Mouse (Mus musculus): ENCODE measurements around the gene 6330409D20Rik. TPM values are rescaled to one million over a fixed set of nuclear protein-coding genes. Genes with fewer than 3 reads are reported as not detected.

Gene 6330409D20Rik
- polyA plus RNA-seq, 1 experiment from 2014 or later, result 0.24 TPM

- ATAC-seq (ENCODE audit: borderline replicate concordance, extremely low read depth, low FRiP score, low TSS enrichment), result peak; percentile 49
- WGBS, result 36% methylated on average over 4 of the region's 4 CpGs
- H3K27ac ChIP-seq, result peak overlapping the region; percentile 69
- no peak overlapping the region for H3K9ac ChIP-seq
- no peaks in the 10 kb centered on the region for H3K36me3 ChIP-seq
- peak overlapping the region; percentile 28; the same call in 1 of the 2 replicates for H3K4me2 ChIP-seq
- H3K27me3 ChIP-seq, result no peaks in the 10 kb centered on the region
- H3K4me1 ChIP-seq, result peaks cover 34% of the 10 kb centered on the region
- H3K9me3 ChIP-seq, result no peaks in the 10 kb centered on the region
- no peak overlapping the region for H3K4me3 ChIP-seq
These were observed 5.9 kb downstream of the 6330409D20Rik start for GRCm38 (mm10) chr2:32734933-32735332.

DNA sequence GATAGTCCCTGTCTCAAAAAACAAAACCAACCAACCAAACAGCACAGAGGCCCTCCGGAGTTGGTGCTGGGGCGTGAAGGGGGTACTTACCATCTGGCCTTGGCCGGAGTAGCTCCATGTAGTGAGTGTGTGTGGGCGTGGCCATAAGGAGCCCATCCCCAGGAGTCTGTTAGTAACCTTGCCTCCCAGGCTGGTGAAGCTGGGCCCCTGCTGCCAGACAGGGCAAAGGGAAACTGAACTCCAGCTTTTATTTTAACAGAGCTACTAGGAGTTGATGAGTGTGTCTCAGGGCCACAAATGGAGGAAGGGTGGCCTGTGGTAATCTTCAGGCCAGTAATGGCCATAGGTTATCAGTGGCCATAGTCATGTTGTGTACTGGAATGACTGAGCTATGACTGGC is 6.3 kb downstream of the 6330409D20Rik start:
- H3K4me1 ChIP-seq, result peaks cover 34% of the 10 kb centered on the region
- H3K27ac ChIP-seq, result peak overlapping the region; percentile 69
- H3K4me2 ChIP-seq, result 0 out of 2 replicates have a peak overlapping the region, but pooled peaks have one; percentile 28
- H3K9me3 ChIP-seq, result no peaks in the 10 kb centered on the region
- no peaks in the 10 kb centered on the region for H3K36me3 ChIP-seq
- 0 out of 2 replicates have a peak, but pooled peaks have one; percentile 17 for ATAC-seq (ENCODE audit: borderline replicate concordance, extremely low read depth, low FRiP score, low TSS enrichment)
- no peak overlapping the region for H3K4me3 ChIP-seq
- H3K27me3 ChIP-seq, result no peaks in the 10 kb centered on the region
- 31% methylated on average over 4 of the region's 4 CpGs for WGBS
- no peak overlapping the region for H3K9ac ChIP-seq

GRCm38 (mm10) chr2:32732695-32733094 is 8.1 kb downstream of the 6330409D20Rik start:
- no peak for ATAC-seq (ENCODE audit: borderline replicate concordance, extremely low read depth, low FRiP score, low TSS enrichment)
- Histone ChIP-seq H3K4me1 (peaks cover 36% of the 10 kb centered on the region), H3K27me3 (no peaks in the 10 kb centered on the region), H3K9ac (no peak overlapping the region), H3K27ac (no peak overlapping the region), H3K4me3 (no peak overlapping the region), H3K9me3 (no peaks in the 10 kb centered on the region), H3K4me2 (no peak overlapping the region), H3K36me3 (no peaks in the 10 kb centered on the region)
- 70% methylated on average over 6 of the region's 6 CpGs for WGBS

GRCm38 (mm10) chr2:32731911-32732310 is 8.9 kb downstream of the 6330409D20Rik start:
- Histone ChIP-seq H3K9ac (no peak overlapping the region), H3K36me3 (no peaks in the 10 kb centered on the region), H3K27me3 (no peaks in the 10 kb centered on the region), H3K27ac (peak overlapping the region; percentile 54), H3K4me1 (peaks cover 42% of the 10 kb centered on the region), H3K4me3 (no peak overlapping the region), H3K9me3 (no peaks in the 10 kb centered on the region), H3K4me2 (peak overlapping the region; percentile 7; the same call in 1 of the 2 replicates)
- no peak for ATAC-seq (ENCODE audit: borderline replicate concordance, extremely low read depth, low FRiP score, low TSS enrichment)
- 59% methylated on average over 4 of the region's 4 CpGs for WGBS

DNA sequence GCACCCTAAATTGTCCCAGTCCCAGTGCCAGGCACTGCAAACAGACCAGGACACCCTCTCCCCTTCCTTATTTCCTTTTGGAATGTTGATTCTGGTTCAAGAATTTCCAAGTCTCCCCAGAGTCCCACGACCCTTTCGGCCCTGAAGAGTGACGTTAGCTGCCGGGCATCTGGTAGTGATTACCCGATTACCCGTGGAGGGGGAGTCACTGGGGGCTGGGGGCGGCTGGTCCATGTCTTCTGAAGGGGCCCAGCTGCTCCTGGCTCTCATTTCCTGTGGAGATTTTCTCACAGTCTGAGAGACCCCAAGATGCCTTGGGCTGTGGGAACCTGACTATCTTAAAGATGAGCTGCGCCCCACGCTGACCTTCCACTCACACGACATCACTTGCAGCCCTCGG is 10.0 kb downstream of the 6330409D20Rik start:
- WGBS, result 14% methylated on average over 11 of the region's 11 CpGs
- no peaks in the 10 kb centered on the region for H3K27me3 ChIP-seq
- peak; percentile 16; the same call in 1 of the 2 replicates for ATAC-seq (ENCODE audit: borderline replicate concordance, extremely low read depth, low FRiP score, low TSS enrichment)
- no peaks in the 10 kb centered on the region for H3K36me3 ChIP-seq
- no peaks in the 10 kb centered on the region for H3K9me3 ChIP-seq
- peak overlapping the region; percentile 2; the same call in 1 of the 2 replicates for H3K4me3 ChIP-seq
- H3K4me2 ChIP-seq, result peak overlapping the region; percentile 61
- H3K9ac ChIP-seq, result no peak overlapping the region
- peaks cover 39% of the 10 kb centered on the region for H3K4me1 ChIP-seq
- peak overlapping the region; percentile 54 for H3K27ac ChIP-seq

GRCm38 (mm10) chr2:32729547-32729946 is 11.3 kb downstream of the 6330409D20Rik start:
- Histone ChIP-seq H3K27ac (peak overlapping the region; percentile 54; the same call in 1 of the 2 replicates), H3K4me2 (peak overlapping the region; percentile 61), H3K4me3 (peak overlapping the region; percentile 47), H3K27me3 (no peaks in the 10 kb centered on the region), H3K9me3 (no peaks in the 10 kb centered on the region), H3K4me1 (peaks cover 40% of the 10 kb centered on the region), H3K36me3 (no peaks in the 10 kb centered on the region), H3K9ac (no peak overlapping the region)
- no peak for ATAC-seq (ENCODE audit: borderline replicate concordance, extremely low read depth, low FRiP score, low TSS enrichment)
- WGBS, result 67% methylated on average over 4 of the region's 4 CpGs

GRCm38 (mm10) chr2:32728463-32728862 is 12.4 kb downstream of the 6330409D20Rik start:
- peaks cover 36% of the 10 kb centered on the region for H3K4me1 ChIP-seq
- H3K27ac ChIP-seq, result peak overlapping the region; percentile 67
- peak overlapping the region; percentile 61 for H3K4me2 ChIP-seq
- WGBS, result 37% methylated on average over 7 of the region's 7 CpGs
- no peak for ATAC-seq (ENCODE audit: borderline replicate concordance, extremely low read depth, low FRiP score, low TSS enrichment)
- no peaks in the 10 kb centered on the region for H3K36me3 ChIP-seq
- no peaks in the 10 kb centered on the region for H3K9me3 ChIP-seq
- H3K27me3 ChIP-seq, result no peaks in the 10 kb centered on the region
- H3K4me3 ChIP-seq, result peak overlapping the region; percentile 47
- peak overlapping the region; percentile 51 for H3K9ac ChIP-seq

GRCm38 (mm10) chr2:32727435-32727834 is 13.4 kb downstream of the 6330409D20Rik start:
- peaks cover 36% of the 10 kb centered on the region for H3K4me1 ChIP-seq
- H3K4me3 ChIP-seq, result peak overlapping the region; percentile 47
- ATAC-seq (ENCODE audit: borderline replicate concordance, extremely low read depth, low FRiP score, low TSS enrichment), result peak; percentile 95
- H3K27ac ChIP-seq, result peak overlapping the region; percentile 69
- under 1% methylated on average over 16 of the region's 16 CpGs for WGBS
- H3K36me3 ChIP-seq, result no peaks in the 10 kb centered on the region
- H3K9ac ChIP-seq, result peak overlapping the region; percentile 51
- no peaks in the 10 kb centered on the region for H3K27me3 ChIP-seq
- no peaks in the 10 kb centered on the region for H3K9me3 ChIP-seq
- H3K4me2 ChIP-seq, result peak overlapping the region; percentile 61

- H3K27me3 ChIP-seq, result no peaks in the 10 kb centered on the region
- H3K4me1 ChIP-seq, result peaks cover 35% of the 10 kb centered on the region
- ATAC-seq (ENCODE audit: borderline replicate concordance, extremely low read depth, low FRiP score, low TSS enrichment), result no peak
- WGBS, result 62% methylated on average over 16 of the region's 16 CpGs
- H3K9ac ChIP-seq, result no peak overlapping the region
- no peak overlapping the region for H3K4me3 ChIP-seq
- no peaks in the 10 kb centered on the region for H3K36me3 ChIP-seq
- no peak overlapping the region for H3K4me2 ChIP-seq
- no peak overlapping the region for H3K27ac ChIP-seq
- no peaks in the 10 kb centered on the region for H3K9me3 ChIP-seq
These were observed 15.7 kb downstream of the 6330409D20Rik start for GRCm38 (mm10) chr2:32724832-32725790.

DNA sequence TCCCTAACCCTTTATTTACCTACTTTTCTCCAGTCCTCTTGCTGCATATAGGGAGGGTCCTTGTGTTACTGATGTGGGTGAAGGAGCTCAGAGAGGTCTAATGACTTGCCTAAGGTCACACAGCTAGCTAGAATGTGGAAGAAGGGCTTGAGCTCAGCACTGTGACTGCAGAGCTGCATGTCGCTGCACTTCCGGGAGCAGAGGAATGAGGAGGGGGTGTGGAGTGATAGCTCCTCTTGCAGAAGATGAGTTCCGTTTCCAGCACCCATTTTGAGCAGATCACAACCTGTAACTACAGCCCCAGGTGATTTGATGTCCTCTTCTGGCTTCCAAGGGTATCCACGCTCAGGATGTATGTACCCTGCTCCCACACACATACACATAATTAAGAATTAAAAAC is 16.7 kb downstream of the 6330409D20Rik start:
- Histone ChIP-seq H3K36me3 (no peaks in the 10 kb centered on the region), H3K4me2 (no peak overlapping the region), H3K4me3 (no peak overlapping the region), H3K9me3 (no peaks in the 10 kb centered on the region), H3K4me1 (peaks cover 35% of the 10 kb centered on the region), H3K27ac (no peak overlapping the region), H3K9ac (no peak overlapping the region), H3K27me3 (no peaks in the 10 kb centered on the region)
- no peak for ATAC-seq (ENCODE audit: borderline replicate concordance, extremely low read depth, low FRiP score, low TSS enrichment)
- WGBS, result 71% methylated on average over 4 of the region's 4 CpGs

DNA sequence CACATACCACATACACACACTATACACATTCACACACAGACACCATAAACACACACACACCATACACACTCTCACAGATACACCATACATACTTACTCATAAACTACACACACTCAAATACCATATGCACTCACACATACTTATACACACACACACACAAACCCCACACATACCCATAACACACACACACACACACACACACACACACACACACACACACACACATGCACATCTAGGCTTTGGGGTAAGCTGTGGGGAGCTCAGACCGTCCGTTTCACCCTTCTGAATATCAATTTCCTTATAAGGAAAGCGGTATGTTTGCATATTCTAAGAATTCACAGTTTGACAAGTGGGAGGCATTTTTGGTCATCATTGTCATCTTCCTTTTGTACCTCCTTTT is 18.2 kb downstream of the 6330409D20Rik start:
- Histone ChIP-seq H3K9ac (no peak overlapping the region), H3K4me3 (peak overlapping the region; percentile 26; the same call in 1 of the 2 replicates), H3K9me3 (no peaks in the 10 kb centered on the region), H3K36me3 (no peaks in the 10 kb centered on the region), H3K4me1 (peaks cover 32% of the 10 kb centered on the region), H3K27ac (no peak overlapping the region), H3K27me3 (no peaks in the 10 kb centered on the region), H3K4me2 (peak overlapping the region; percentile 35)
- ATAC-seq (ENCODE audit: borderline replicate concordance, extremely low read depth, low FRiP score, low TSS enrichment), result no peak
- WGBS, result 38% methylated on average over 3 of the region's 3 CpGs

DNA sequence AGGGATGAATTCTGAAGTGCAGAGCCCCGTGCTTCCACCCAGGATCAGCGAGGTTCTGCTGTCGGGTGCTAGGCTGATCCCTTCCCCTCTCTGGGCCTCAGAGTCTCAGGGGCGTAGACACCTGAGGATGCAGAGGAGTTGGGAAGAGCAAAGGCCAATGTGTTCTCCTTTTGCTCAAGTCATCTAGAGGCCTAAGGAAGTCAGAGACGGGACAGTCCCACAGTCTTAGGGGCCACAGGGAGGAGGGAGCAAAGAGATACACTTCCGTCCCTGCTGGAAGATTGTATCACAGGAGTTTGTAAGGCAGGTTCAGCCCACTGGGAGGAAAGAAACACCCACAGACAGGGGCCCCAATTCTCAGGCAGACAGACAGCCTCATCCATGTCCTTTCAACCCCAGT is 18.8 kb downstream of the 6330409D20Rik start:
- H3K4me1 ChIP-seq, result peaks cover 29% of the 10 kb centered on the region
- H3K4me2 ChIP-seq, result peak overlapping the region; percentile 35
- H3K9ac ChIP-seq, result no peak overlapping the region; the same call in 1 of the 2 replicates
- H3K4me3 ChIP-seq, result peak overlapping the region; percentile 26
- H3K9me3 ChIP-seq, result no peaks in the 10 kb centered on the region
- no peak overlapping the region; the same call in 1 of the 2 replicates for H3K27ac ChIP-seq
- H3K36me3 ChIP-seq, result no peaks in the 10 kb centered on the region
- no peak for ATAC-seq (ENCODE audit: borderline replicate concordance, extremely low read depth, low FRiP score, low TSS enrichment)
- WGBS, result 44% methylated on average over 6 of the region's 6 CpGs
- H3K27me3 ChIP-seq, result no peaks in the 10 kb centered on the region

Measured in lung, embryonic 15.5 days (tissue).